Mouse (Mus musculus) bone marrow macrophage, adult 2 months (primary cell): Measurements from ENCODE around the gene Zfp189.

Source experiments
- CTCF ChIP-seq: IDR thresholded peaks from 2 replicates; pipeline ENCODE4 v1.5.1; 2012; ENCODE audit warnings: low read depth, mild to moderate bottlenecking, low read length, moderate library complexity
- POLR2A ChIP-seq: IDR thresholded peaks from 2 replicates; pipeline ENCODE4 v1.6.1; 2012; ENCODE audit warnings: mild to moderate bottlenecking, low read depth, low read length, borderline replicate concordance

- TF ChIP-seq CTCF (no peak), POLR2A (no peak)
Measured at GRCm38 (mm10) chr4:49572194-49572593, 51.2 kb downstream of the Zfp189 start.
